Mouse (Mus musculus) fat pad, adult 2 months (tissue): Measurements from ENCODE around the gene Abcc1.

Experiments
- DNase-seq: peaks from one replicate; pipeline ENCODE4 v3.0.0-alpha.2; 2011; ENCODE audit warnings: low read depth, low spot score; ENCODE audit errors: extremely low read depth

Gene Abcc1

GRCm38 (mm10) chr16:14438561-14438960, 77.2 kb downstream of the Abcc1 start:
- DNase-seq = no peak

GRCm38 (mm10) chr16:14439081-14439480, 77.7 kb downstream of the Abcc1 start:
- DNase-seq = no peak

DNA sequence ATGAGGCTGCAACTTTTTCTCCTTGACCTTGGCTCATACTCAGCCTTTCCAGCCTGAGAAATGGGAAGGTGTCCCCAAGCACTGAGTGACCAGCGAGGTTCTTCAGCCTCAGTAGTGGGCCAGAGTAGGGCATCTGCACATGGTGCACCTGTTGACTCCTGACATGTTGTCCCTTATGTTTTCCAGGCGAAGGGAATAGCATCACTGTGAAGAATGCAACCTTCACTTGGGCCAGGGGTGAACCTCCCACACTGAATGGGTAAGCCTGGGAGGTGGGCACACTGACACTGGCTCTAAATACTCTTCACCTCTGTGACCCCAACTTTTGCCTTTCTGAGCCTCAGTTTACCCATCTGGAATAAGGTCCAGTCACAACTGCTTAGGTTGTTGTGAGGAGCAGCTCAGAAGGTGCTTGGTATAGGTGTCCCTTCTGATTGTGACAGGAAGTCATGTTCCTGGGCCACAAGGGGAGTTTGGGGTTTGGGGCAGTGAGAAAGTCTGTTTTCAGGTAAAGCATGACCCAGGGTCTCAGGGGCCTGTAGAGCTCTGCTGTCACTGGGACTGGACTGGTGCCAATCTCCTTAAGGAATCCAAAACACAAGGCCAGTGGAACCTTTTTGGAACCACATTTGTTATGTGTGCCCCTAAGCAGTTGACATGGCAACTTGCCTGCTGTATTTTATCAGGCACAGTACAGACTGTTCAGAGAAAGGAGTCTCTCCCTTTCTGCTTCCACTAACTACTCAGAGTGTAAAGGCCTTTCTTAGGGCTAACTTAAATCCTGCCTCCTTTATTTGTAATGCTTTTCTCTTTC, 78.7 kb downstream of the Abcc1 start:
- no peak for DNase-seq

DNA sequence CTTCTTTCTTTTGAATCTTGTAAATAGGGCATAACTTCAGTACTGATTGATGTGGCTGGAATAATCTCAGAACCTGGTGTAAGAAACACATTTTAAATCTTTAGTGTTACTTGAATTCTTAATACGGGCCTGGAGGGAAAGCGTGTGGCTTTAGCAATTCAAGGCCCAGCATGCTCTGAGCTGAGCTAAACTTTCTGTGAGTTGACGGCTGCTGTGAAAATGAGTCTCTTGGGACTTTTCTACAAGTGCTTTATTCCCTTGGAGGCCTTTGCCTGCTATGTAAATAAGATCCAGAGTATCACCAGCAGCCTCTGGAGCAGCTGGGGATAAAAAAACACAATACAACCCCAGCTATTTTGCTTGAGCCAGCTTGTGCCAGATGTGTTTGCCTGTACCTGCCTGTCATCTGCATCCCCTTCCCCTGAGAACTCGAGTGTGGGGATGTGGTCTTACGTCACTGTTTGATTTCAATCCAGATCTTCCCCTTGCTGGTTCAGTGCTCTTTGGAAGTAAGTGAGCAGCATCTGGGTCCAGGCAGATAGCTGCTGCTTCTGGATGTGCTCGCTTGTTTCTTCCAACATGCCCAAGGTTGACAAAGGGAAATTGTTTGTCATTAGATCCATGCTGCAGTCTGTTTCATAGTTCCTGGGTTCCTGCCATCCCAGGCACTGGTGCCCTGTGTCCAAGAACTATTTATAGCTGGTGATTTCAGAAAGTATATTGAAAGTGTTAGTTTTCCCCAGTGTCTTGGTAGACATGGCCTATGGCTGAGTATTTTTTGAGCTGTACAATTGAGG, 82.9 kb downstream of the Abcc1 start:
- DNase-seq = no peak

DNA sequence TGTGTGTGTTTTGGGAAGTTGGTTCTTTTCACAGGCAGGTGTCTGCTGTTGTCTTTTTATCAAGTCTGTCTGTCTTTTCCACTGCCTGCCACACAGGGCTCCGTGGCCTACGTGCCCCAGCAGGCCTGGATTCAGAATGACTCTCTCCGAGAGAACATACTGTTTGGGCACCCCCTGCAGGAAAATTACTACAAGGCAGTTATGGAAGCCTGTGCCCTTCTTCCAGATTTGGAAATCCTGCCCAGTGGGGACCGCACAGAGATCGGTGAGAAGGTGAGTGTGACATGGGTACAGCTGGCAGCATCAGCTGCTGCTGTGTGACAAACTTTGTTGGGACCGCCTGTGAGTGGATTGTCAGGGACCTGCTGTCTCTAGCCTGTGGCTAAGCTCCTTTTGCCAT, 83.8 kb downstream of the Abcc1 start:
- DNase-seq = no peak

GRCm38 (mm10) chr16:14447366-14447765, 86.0 kb downstream of the Abcc1 start:
- DNase-seq = no peak

GRCm38 (mm10) chr16:14448307-14448706, 86.9 kb downstream of the Abcc1 start:
- DNase-seq = no peak

DNA sequence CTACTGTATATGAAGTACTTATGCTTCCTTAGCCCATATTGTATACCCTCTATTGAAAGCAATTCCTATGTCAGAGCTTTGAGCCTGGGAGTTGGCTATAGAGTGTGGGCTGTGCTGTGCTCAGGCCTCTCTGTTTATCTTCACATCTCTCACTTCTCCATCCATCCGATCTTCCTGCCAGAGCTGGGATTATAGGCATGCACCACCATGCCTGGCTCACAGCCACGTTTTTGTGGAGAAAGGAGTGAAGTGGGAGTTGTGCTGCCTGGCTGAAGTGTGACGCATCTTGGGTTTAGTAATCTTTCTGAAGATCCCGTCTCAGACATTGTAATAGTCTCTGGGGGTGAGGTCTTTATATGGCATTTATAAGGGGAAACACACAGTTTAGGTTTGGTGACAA, 88.5 kb downstream of the Abcc1 start:
- DNase-seq = no peak

- DNase-seq = no peak
Measured at GRCm38 (mm10) chr16:14451374-14452046, 90.2 kb downstream of the Abcc1 start.

GRCm38 (mm10) chr16:14462535-14462934, 101.2 kb downstream of the Abcc1 start:
- no peak for DNase-seq

GRCm38 (mm10) chr16:14465016-14465415, 103.7 kb downstream of the Abcc1 start:
- no peak for DNase-seq

GRCm38 (mm10) chr16:14468351-14468750, 107.0 kb downstream of the Abcc1 start:
- DNase-seq = no peak

DNA sequence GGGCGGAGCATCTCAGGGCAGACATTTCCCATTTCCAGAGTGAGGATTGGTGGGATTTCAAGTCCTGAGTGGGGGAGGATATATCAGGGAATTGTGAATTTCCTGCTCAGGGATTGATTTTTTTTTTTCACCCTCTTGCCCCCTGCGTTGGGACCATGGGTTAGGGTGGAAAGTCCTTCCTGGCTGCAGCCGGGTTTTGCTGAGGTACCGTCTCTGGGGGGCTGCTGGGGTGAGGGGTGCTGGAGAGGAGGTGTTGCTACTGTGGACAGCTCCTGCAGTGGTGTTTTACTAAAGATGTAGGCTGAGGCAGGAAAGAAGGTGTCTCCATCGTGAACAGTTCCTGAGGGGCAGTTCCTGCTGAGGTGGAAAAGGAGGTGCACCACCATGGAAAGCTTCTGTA, 107.5 kb downstream of the Abcc1 start:
- DNase-seq = no peak

- DNase-seq = no peak
Measured at GRCm38 (mm10) chr16:14472171-14472570, 110.8 kb downstream of the Abcc1 start.

GRCm38 (mm10) chr16:14473686-14474085, 112.3 kb downstream of the Abcc1 start:
- DNase-seq = no peak

DNA sequence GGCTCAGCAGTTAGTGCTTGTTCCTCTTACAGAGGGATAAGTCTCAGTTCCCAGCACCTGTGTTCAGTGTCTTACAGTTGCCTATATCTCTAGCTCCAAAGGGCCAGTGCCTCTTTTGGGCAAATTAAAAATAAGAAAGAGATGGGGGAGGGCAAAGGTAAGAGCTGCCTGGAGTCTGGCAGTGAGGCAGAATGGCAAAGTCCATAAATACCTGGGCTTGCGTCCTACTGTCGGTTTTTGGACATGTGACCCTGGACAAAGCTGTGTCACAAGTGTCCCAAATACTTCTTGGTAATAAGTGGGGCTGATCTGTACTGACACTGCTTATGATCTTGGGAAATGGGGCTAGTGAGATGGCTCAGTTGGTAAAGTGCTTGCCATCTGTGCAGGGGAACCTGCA, 113.6 kb downstream of the Abcc1 start:
- DNase-seq = no peak

GRCm38 (mm10) chr16:14476056-14476455, 114.7 kb downstream of the Abcc1 start:
- DNase-seq = no peak

DNA sequence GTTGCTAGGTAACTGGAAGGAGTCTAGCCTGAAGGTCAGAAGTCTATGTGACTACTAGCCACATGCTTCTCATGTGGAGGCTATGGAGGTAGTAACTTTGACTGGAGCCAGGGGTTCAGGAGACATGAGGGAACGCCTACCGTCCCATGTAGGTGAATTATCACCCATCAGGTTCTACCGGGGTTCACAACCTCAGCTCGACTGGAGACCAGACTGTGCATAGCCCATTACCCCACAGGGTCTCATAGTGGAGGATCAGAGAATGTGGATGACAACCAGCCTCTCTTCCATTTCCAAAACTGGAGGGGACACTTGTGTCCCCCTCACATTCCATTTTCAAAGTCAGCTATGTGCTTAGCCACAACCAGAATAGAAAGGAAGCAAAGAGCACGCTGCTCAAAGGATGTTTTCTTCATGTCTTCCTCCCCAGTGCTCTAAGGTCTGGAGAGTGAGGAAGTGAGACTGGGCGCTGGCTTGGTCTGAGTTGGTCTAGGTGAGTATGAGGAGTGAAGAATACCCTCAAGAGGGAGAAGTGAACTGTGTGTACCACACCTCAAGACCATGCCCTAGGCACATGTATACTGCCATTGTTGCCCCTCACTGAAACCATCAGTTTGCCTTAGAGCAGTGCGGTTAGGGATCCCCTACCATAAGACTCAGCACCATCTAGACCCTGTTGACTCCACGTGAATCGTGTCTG, 115.5 kb downstream of the Abcc1 start:
- DNase-seq = no peak

- DNase-seq = no peak
Measured at GRCm38 (mm10) chr16:14477510-14478300, 116.3 kb downstream of the Abcc1 start.

GRCm38 (mm10) chr16:14479641-14480040, 118.3 kb downstream of the Abcc1 start:
- no peak for DNase-seq
